Mouse (Mus musculus): Measurements from ENCODE around the gene Hbs1l.

GRCm38 (mm10) chr10:21365897-21366296 lies 70.1 kb downstream of the Hbs1l start:
- no peak for TF ChIP-seq POLR2A (IDR thresholded peaks at IDR 0.05; ENCODE audit: low read depth, low read length)
- TF ChIP-seq CTCF (IDR thresholded peaks at IDR 0.05; ENCODE audit: borderline replicate concordance, insufficient read depth, low read length): no peak
